In the genomic region with DNA sequence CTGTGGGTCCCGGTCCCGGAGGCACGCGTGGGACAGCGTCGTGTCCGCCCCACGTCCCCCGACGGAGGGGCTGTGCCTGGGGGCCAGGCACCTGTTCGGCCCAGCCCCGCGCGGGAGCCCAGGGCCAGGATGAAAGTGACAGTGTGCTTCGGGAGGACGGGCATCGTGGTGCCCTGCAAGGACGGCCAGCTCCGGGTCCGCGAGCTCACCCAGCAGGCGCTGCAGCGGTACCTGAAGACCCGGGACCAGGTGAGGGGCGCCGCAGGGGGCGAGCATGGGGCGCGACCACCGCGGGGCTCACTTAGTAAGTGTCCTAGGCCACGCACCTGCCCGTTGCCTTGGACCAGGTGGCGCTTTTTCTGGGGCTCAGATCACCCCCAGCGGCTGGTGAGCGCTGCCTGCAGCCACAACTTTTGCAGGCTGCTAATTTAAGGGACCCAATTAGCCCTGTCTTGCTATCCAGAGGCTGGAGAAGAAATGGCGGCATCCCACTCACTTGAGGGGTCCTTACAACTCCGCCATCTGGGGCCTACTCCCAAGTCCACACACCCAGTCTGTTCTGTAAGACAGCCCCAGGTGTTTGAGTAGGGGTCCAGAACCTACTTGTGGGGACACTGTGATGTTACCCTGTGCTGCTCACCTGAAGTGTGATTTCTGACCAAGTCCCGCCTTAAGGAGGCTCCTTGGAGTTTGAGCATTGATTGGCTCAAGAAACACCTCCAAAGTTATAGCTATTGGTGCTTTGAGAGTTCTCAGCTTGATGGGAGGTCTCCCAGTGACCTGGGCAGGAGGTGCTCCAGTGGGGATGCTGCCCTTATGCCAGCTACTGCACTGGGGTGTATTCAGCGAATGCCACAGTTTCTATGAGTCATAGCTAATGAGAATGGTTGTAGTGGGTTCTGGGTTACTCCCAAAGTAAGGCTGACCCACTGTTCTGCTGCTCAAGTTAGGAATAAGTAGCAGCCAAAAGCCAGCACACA, we compare ENCODE assay signal across 8 mouse cellular contexts. TPM values are rescaled to one million over a fixed set of nuclear protein-coding genes. Genes with fewer than 3 reads are reported as not detected.
A peak's percentile ranks its signal among the peaks of the same experiment; 100 is the strongest.
DNase-seq lines count a peak whose midpoint lies in the region; ATAC-seq and TF ChIP-seq lines count a peak whose summit lies in the region.

No protein-coding gene starts in this region.

- WGBS in spleen, adult 2 months, result 6% methylated on average over 38 of the region's 40 CpGs
- 3% methylated on average over 40 of the region's 40 CpGs for WGBS in kidney, adult 2 months
- 4% methylated on average over 40 of the region's 40 CpGs for WGBS in lung, embryonic 14.5 days

- TF ChIP-seq CTCF in spleen, adult 2 months (IDR thresholded peaks at IDR 0.05; ENCODE audit: extremely low read depth, insufficient read depth, insufficient read length, insufficient replicate concordance), result no peak
- no peak for TF ChIP-seq CTCF in kidney, adult 2 months (conservative IDR thresholded peaks at IDR 0.05; ENCODE audit: insufficient read depth, insufficient read length, low read depth, low read length)
- no peak for TF ChIP-seq CTCF in lung, embryonic 14.5 days (IDR thresholded peaks at IDR 0.05; ENCODE audit: low read depth)

- peaks cover 2% of the 10 kb centered on the region; the same call in 1 of the 2 replicates for H3K4me1 ChIP-seq in spleen, adult 2 months (ENCODE audit: control insufficient read depth, insufficient read depth, insufficient read length)
- H3K4me1 ChIP-seq in kidney, adult 2 months (ENCODE audit: control insufficient read depth, insufficient read depth, low read length), result peaks cover 3% of the 10 kb centered on the region; the same call in 1 of the 2 replicates
- H3K4me1 ChIP-seq in lung, embryonic 14.5 days (ENCODE audit: insufficient read depth), result no peaks in the 10 kb centered on the region; the same call in 1 of the 2 replicates

- H3K4me2 ChIP-seq in lung, embryonic 14.5 days, result peak overlapping the region; percentile 84

- H3K4me3 ChIP-seq in spleen, adult 2 months (ENCODE audit: extremely low read depth, insufficient read depth, insufficient read length), result peak overlapping the region; percentile 76; the same call in 1 of the 2 replicates
- peak overlapping the region; percentile 98 for H3K4me3 ChIP-seq in kidney, adult 2 months (ENCODE audit: insufficient read depth, low read depth, low read length)
- H3K4me3 ChIP-seq in lung, embryonic 14.5 days (ENCODE audit: low read depth, low read length), result peak overlapping the region; percentile 84

- H3K27me3 ChIP-seq in spleen, adult 2 months (ENCODE audit: control insufficient read depth, insufficient read depth, low read length), result 0 out of 2 replicates have a peak, but pooled peaks cover 1% of the 10 kb centered on the region
- H3K27me3 ChIP-seq in kidney, adult 2 months (replicated peaks; ENCODE audit: control insufficient read depth, insufficient read depth, low read length), result no peaks in the 10 kb centered on the region
- no peaks in the 10 kb centered on the region for H3K27me3 ChIP-seq in lung, embryonic 14.5 days (ENCODE audit: insufficient read depth, low read length)

- no peaks in the 10 kb centered on the region for H3K9me3 ChIP-seq in lung, embryonic 14.5 days (ENCODE audit: low read depth, low read length)

- H3K9ac ChIP-seq in lung, embryonic 14.5 days, result peak overlapping the region; percentile 88

- H3K27ac ChIP-seq in spleen, adult 2 months (ENCODE audit: insufficient read depth, low read length), result no peak overlapping the region
- peak overlapping the region; percentile 82 for H3K27ac ChIP-seq in kidney, adult 2 months (ENCODE audit: insufficient read depth, low read depth, low read length)
- H3K27ac ChIP-seq in lung, embryonic 14.5 days (ENCODE audit: low read depth), result peak overlapping the region; percentile 78

- peak in 1 of 2 experiments; percentile 4 for DNase-seq in spleen, adult 2 months (ENCODE audit: low read depth in 1 of 2, low spot score in 2 of 2)
- no peak for DNase-seq in spleen, postnatal 36 days (ENCODE audit: low spot score in 2 of 2)
- DNase-seq in heart, adult 9 months (ENCODE audit: low spot score in 2 of 2), result peak; percentile 26 to 30
- peak; percentile 59 for DNase-seq in kidney, adult 2 months
- DNase-seq in lung, embryonic 14.5 days, result peak; percentile 42
- peak; percentile 12 for DNase-seq in right cerebral cortex, postnatal 4 days
- DNase-seq in ovary, postnatal 36 days (ENCODE audit: low spot score), result no peak

- H3K36me3 ChIP-seq in spleen, adult 2 months (ENCODE audit: control insufficient read depth, insufficient read depth, low read length), result no peaks in the 10 kb centered on the region
- H3K36me3 ChIP-seq in kidney, adult 2 months (ENCODE audit: control insufficient read depth, insufficient read depth, low read length), result no peaks in the 10 kb centered on the region
- no peaks in the 10 kb centered on the region for H3K36me3 ChIP-seq in lung, embryonic 14.5 days (ENCODE audit: insufficient read depth)

- ATAC-seq in common myeloid progenitor, adult 5-6 weeks (replicated peaks; ENCODE audit: low read depth, poor library complexity, severe bottlenecking), result peak; percentile 55
- ATAC-seq in lung, embryonic 14.5 days (ENCODE audit: insufficient read depth), result peak; percentile 55

- no peak for TF ChIP-seq POLR2A in spleen, adult 2 months (IDR thresholded peaks at IDR 0.05; ENCODE audit: low read depth, low read length)
- no peak for TF ChIP-seq POLR2A in kidney, adult 2 months (IDR thresholded peaks at IDR 0.05; ENCODE audit: low read depth, low read length)

RNA-seq across cellular contexts. Expression of a gene that starts 0.8 kb away (rescaled TPM):
- 0.69 and 1.9 TPM in 2 replicates for polyA plus RNA-seq in spleen, adult 2 months (2012; rRNA removed)
- total RNA-seq in common myeloid progenitor, adult 5-6 weeks (2017), result 7.4 and 9.6 TPM in 2 replicates
- 3.4 and 3.8 TPM in 2 replicates for polyA plus RNA-seq in kidney, adult 2 months (2012; rRNA removed)
- 19.6 TPM in 2 replicates for polyA plus RNA-seq in lung, embryonic 14.5 days (2014; fragmentation: Nextera tagmentation; extraction: Ambion mirVana)

Comparison
In these comparisons a context has a peak if more than half of its experiments do, and no peak if none do; other contexts are left out.
1. DNase-seq: peak in heart, adult 9 months (2 of 2), kidney, adult 2 months (single experiment), lung, embryonic 14.5 days (single experiment) and right cerebral cortex, postnatal 4 days (single experiment); none in spleen, postnatal 36 days (0 of 2) and ovary, postnatal 36 days (single experiment).
2. Peak in every context shown above with its lines, with median percentiles within 50 percentile points of each other: H3K4me3 ChIP-seq.